10 mouse cellular contexts compared by ENCODE assay signal in the genomic region with DNA sequence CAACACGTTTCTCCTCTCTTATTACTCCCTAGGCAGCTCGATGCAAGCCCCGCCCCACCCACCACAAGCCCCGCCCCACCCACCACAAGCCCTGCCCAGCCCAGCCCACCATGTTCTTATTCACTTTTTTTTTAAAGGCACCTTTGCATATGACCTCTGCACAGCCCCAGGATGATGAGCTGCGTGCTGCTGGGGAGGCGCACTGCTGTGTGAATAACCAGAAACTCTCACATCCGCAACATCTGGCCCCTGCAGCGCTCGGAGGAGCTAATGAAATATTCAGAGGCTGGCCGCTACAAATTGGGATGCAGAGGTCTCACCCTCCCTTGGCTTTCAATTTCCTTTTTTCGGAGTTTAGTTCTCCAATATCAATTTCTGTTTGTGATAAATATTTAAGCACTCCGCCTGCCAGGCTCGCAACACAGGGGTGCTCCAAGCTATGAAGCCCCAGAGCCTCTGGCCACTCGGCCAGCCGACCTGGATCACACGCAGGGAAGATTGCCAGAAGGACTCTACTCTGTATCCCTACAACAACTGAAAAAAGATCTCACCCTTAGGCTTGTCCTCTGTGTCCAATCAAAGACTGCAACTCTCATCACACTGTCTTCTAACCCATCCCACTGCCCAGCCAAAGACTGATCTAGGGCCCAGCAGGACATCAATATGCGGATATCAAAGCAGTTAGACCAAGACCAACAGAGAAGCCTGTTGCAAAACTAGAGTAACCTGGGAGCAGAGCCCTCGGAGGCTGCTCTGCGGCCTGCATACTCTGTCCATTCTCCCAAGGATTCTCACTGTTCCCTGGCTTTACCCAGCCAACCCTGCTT.
DNase-seq lines count a peak whose midpoint lies in the region; ATAC-seq lines count a peak whose summit lies in the region.
"Had no signal": no experiment of that assay in that cellular context is flagged by ENCODE, and none has a peak within 500 bp of the region (broad histone marks: within the 10 kb centered on the region; RNA-seq: fewer than 3 reads in every experiment).

No protein-coding gene starts in this region.

- no peaks in the 10 kb centered on the region for H3K36me3 ChIP-seq in hindbrain, embryonic 12.5 days
- H3K36me3 ChIP-seq in midbrain, embryonic 11.5 days (ENCODE audit: control insufficient read depth, insufficient read depth, low read length): no peaks in the 10 kb centered on the region
- no peaks in the 10 kb centered on the region for H3K36me3 ChIP-seq in kidney, embryonic 14.5 days (ENCODE audit: control insufficient read depth, insufficient read depth, low read length)
- H3K36me3 ChIP-seq: limb, embryonic 13.5 days had no signal

- no peak overlapping the region for H3K27ac ChIP-seq in hindbrain, embryonic 12.5 days
- H3K27ac ChIP-seq in midbrain, embryonic 11.5 days (ENCODE audit: low read depth, low read length): no peak overlapping the region
- no peak overlapping the region for H3K27ac ChIP-seq in kidney, embryonic 14.5 days (ENCODE audit: low read depth, low read length)
- H3K27ac ChIP-seq: limb, embryonic 13.5 days had no signal

- H3K9ac ChIP-seq in hindbrain, embryonic 12.5 days: no peak overlapping the region
- H3K9ac ChIP-seq in midbrain, embryonic 11.5 days (ENCODE audit: low read length): no peak overlapping the region
- no peak overlapping the region for H3K9ac ChIP-seq in kidney, embryonic 14.5 days (ENCODE audit: low read depth, low read length)
- H3K9ac ChIP-seq: limb, embryonic 13.5 days had no signal

- no peaks in the 10 kb centered on the region for H3K27me3 ChIP-seq in hindbrain, embryonic 12.5 days
- no peaks in the 10 kb centered on the region for H3K27me3 ChIP-seq in midbrain, embryonic 11.5 days (ENCODE audit: control insufficient read depth, insufficient read depth, low read length)
- no peaks in the 10 kb centered on the region for H3K27me3 ChIP-seq in kidney, embryonic 14.5 days (ENCODE audit: control insufficient read depth, insufficient read depth, low read length)
- H3K27me3 ChIP-seq: limb, embryonic 13.5 days had no signal

- H3K4me3 ChIP-seq in hindbrain, embryonic 12.5 days: no peak overlapping the region
- no peak overlapping the region for H3K4me3 ChIP-seq in midbrain, embryonic 11.5 days (ENCODE audit: low read depth, low read length)
- H3K4me3 ChIP-seq in kidney, embryonic 14.5 days (ENCODE audit: low read length): no peak overlapping the region
- H3K4me3 ChIP-seq: limb, embryonic 13.5 days had no signal

- DNase-seq in A20 (ENCODE audit: low read depth, low spot score) (peak; percentile 93), ES-CJ7 (ENCODE audit: low read depth, low spot score) (peak; percentile 85)
- peak; percentile 85 for DNase-seq in midbrain, embryonic 11.5 days (ENCODE audit: low spot score, missing footprints)
- DNase-seq in right cerebral cortex, postnatal 10 days (ENCODE audit: low spot score in 2 of 2): no peak
- DNase-seq: adrenal gland, adult 8-10 months; cerebellum, adult 9-11 months had no signal

- peak overlapping the region; percentile 24; the same call in 1 of the 2 replicates for H3K4me2 ChIP-seq in hindbrain, embryonic 12.5 days (replicated peaks)
- 0 out of 2 replicates have a peak overlapping the region, but pooled peaks have one; percentile 1 for H3K4me2 ChIP-seq in midbrain, embryonic 11.5 days
- H3K4me2 ChIP-seq in kidney, embryonic 14.5 days (replicated peaks; ENCODE audit: low read depth, low read length): no peak overlapping the region
- H3K4me2 ChIP-seq: limb, embryonic 13.5 days had no signal

- no peaks in the 10 kb centered on the region for H3K9me3 ChIP-seq in hindbrain, embryonic 12.5 days (replicated peaks)
- H3K9me3 ChIP-seq in midbrain, embryonic 11.5 days (ENCODE audit: control insufficient read depth, low read length): no peaks in the 10 kb centered on the region
- H3K9me3 ChIP-seq in kidney, embryonic 14.5 days (ENCODE audit: control insufficient read depth, low read length): no peaks in the 10 kb centered on the region
- H3K9me3 ChIP-seq: limb, embryonic 13.5 days had no signal

- no peak for ATAC-seq in hindbrain, embryonic 12.5 days (ENCODE audit: low FRiP score)
- peak; percentile 52; the same call in 1 of the 2 replicates for ATAC-seq in midbrain, embryonic 11.5 days (ENCODE audit: low FRiP score)
- no peak for ATAC-seq in cerebellum, adult (ENCODE audit: insufficient number of reproducible peaks, low FRiP score, low TSS enrichment)
- no peak for ATAC-seq in kidney, embryonic 14.5 days (ENCODE audit: low FRiP score, low TSS enrichment)

- peaks cover 12% of the 10 kb centered on the region; the same call in 1 of the 2 replicates for H3K4me1 ChIP-seq in hindbrain, embryonic 12.5 days
- H3K4me1 ChIP-seq in midbrain, embryonic 11.5 days (ENCODE audit: control insufficient read depth, insufficient read depth, low read length): no peaks in the 10 kb centered on the region
- H3K4me1 ChIP-seq in kidney, embryonic 14.5 days (ENCODE audit: control insufficient read depth, insufficient read depth, low read length): peaks cover 4% of the 10 kb centered on the region; the same call in 1 of the 2 replicates

- WGBS in hindbrain, embryonic 12.5 days: 34% methylated on average over 19 of the region's 19 CpGs
- WGBS in midbrain, embryonic 11.5 days: 52% methylated on average over 19 of the region's 19 CpGs
- WGBS in kidney, embryonic 14.5 days: 50% methylated on average over 19 of the region's 19 CpGs

Comparison
In these comparisons a context has a peak if more than half of its experiments do, and no peak if none do; other contexts are left out.
1. DNase-seq: peak in A20 (single experiment), ES-CJ7 (single experiment) and midbrain, embryonic 11.5 days (single experiment); none in right cerebral cortex, postnatal 10 days (0 of 2).